Mouse (Mus musculus): Measurements from ENCODE around the gene Pde4d.

The Pde4d gene

DNA sequence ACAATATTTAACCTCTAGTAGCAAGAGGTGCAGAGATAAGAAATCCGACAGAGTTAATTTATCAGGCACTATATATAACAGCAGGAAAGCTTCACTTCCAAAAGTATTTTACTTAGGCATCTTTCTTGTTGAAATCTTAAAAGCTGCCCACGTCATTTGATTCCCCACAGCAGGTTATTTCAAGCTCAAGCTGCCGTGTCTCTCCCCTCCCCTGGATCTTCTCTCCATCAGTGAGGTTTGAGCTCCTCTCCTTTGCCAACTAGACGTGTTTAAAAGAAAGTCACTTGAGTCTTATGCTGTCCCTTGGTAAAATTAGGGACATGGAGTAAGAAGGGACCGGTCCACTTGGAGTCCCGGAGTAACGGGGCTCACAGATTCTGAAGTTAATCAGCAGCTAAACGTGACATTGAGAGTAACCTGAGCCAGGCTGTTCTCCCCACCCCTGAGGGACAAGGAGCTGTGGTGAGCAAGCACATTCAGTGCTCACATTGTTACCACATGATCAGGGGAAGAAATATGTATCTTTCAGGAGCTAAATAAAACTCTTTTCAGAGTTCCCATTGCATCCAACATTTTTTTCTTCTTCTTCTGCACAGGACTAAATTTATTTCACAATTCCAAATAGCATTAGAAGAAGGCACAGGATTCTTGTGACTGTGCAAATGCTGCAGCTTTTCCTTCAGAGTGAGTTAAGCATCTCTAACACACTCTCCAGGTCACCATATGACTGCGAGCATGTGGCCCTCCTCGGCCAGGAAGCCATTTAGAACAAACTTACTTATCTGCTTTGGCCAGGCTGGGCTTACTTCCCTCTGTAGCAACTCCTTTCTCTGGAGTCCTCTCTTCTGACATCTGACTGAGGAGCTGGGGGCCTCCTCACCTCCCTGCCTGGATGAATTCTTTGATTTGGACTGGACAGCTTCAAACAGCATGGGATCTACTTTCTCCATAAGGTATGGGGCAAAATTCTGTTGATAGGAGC lies at the start of gene Pde4d:
TSS of gene Pde4d (plus strand) at position 833 of the 982 bp plus-strand sequence.
- in situ Hi-C loops (cut with MboI, MseI) = no loop called here

DNA sequence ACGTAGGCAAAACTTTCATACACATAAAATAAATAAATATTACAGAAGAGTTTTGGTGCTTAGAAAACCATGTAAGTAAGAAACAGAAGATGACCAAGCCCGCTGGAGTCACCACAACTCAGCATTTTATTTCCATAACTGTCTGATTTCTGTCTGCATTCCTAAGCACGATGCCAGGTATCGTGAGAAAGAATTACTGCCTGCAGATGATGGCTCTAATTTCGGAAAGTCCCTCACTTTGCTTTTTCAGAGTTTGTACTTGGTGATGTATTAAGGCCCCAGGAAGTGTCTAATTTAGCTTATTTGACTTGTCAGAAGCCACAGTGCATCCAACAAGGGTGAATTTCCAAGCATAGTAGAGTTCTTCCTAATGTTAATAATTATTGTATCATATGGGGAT lies 46.6 kb upstream of the Pde4d start:
- in situ Hi-C loops (cut with MboI, MseI) = loop anchor here in 1 of 2 experiments (25.0 kb wide), 1 partner anchor 809 kb away; no protein-coding TSS in a partner anchor

DNA sequence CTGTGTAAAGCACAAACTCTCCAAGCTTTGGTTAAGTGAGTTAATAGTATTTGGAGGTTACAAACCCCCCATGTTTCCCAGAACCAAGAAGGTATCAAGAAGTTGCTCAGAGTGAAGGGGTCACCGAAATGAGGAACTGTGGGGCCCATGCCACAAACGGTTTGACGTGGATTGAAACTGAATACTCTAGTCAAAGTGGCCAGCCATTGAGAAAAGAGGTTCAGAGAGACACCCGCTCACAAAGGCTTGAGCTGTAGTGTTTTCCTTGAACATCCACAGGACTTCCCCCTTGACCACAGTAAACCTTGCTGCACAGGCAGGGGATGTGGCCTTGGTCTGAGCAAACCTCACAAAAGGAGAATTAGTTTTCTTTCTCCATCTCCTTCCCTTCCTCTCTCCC lies 45.4 kb upstream of the Pde4d start:
- in situ Hi-C loops (cut with MboI, MseI) = loop anchor here in 1 of 2 experiments (25.0 kb wide), 1 partner anchor 808 kb away; no protein-coding TSS in a partner anchor

DNA sequence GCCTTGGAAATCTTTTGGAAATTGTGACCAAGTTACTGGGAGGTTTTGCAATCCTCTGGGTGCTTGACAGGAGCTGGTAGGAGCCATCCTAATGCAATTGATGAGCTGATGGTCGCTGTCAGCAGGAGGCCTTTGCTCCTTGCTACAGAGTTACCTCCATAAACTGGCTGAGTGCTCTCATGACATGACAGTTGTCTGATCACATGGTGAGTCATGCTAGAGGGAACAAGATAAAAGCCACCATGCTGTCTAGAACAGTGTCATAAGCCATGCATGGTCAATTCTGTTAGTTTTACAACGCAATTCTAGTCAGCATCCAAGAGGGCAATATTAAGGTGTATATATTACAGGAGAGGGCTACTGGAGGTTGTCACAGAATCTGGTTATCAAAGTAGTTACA lies 34.3 kb upstream of the Pde4d start:
- in situ Hi-C loops (cut with MboI, MseI) = loop anchor here in 1 of 2 experiments (10.0 to 25.0 kb wide), 2 partner anchors 129 to 797 kb away; no protein-coding TSS in a partner anchor

DNA sequence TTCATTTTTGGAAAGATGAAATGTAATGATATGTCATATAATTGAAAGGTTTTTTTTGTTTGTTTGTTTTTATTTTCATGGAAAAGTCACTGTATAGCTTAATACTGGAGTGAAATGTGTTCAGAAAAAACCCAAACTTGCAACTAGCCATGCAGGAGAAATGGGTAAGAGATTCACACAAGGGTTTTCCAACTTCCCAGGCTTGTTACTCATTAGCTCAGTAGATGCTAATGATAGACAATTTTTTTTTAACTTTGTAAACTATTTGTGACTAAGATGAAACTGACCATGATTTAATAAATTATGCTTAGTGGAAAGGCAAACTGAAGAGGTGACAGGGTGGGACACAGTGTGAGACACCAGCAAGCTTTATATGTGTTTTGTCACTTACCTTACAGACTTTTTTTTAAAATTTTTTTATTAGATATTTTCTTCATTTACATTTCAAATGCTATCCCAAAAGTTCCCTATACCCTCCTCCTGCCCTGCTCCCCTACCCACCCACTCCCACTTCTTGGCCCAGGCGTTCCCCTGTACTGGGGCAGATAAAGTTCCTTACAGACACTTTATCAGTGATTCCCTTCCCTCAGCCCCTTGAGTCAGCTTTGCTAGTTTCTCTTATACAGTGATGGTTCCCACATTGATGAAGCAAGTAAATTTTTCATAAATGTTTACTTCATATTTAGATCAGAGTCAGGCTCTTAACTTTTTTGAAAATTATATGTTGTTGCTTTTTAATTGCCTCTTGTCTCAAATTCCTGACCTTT lies 30.8 kb upstream of the Pde4d start:
- in situ Hi-C loops (cut with MboI, MseI) = loop anchor here in 1 of 2 experiments (10.0 to 25.0 kb wide), 2 partner anchors 126 to 793 kb away; no protein-coding TSS in a partner anchor

DNA sequence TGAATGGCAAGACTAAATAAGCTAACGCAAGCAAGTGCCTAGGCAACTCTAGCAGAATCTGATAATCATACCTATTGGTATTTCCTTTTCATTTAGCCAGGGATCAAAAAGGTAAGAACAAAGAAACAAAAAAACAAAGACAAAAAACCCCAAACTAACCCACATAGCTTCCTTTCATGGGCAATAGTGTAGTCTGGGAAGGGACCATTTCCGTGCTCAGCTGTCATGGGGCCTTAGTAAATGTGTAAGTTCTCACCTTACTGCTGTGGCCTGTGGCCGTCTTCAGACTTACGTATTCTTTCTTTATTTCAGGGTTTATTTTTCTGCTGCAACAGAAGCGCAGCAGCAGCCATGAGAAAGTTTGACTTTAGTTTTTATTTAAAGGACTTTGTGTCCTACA lies 23.4 kb upstream of the Pde4d start:
- in situ Hi-C loops (cut with MboI, MseI) = no loop called here

DNA sequence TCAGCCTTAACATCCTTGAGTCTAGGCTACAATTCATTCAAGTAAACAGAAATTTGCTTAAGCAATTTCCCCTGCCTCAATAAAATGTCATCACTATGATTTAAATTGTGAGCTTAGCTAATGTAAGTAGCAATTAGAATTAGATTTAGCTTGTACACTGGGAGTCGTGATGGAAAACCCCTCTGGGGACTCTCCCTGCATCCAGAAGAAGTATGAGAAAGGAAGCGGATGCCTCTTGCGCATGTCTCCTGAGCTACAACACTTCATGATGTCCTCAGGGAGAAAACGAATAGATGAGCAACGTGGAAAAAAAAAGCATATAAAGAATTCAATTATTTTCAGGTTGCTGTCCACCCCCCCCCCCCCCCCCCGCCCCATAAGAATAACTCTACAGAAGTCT lies 20.9 kb upstream of the Pde4d start:
- in situ Hi-C loops (cut with MboI, MseI) = no loop called here

DNA sequence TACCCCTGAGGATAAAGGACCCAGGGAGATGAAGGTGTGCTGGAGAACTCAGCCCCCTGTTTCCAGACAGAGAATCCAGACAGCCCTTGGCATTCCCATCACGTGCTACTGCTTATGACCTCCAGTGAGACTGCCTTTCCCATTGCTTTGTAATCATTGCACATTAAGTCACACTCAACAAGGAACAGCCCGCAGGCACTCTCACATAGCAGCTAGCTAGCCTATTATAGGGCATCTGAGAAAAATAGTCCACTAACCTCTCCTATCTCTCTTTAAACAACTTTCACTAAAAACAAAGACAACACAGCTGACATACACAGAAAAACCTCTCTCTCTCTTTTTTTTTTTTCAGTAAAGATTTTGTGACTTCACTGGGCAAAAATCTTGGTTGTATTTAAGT lies 20.1 kb upstream of the Pde4d start:
- in situ Hi-C loops (cut with MboI, MseI) = no loop called here

DNA sequence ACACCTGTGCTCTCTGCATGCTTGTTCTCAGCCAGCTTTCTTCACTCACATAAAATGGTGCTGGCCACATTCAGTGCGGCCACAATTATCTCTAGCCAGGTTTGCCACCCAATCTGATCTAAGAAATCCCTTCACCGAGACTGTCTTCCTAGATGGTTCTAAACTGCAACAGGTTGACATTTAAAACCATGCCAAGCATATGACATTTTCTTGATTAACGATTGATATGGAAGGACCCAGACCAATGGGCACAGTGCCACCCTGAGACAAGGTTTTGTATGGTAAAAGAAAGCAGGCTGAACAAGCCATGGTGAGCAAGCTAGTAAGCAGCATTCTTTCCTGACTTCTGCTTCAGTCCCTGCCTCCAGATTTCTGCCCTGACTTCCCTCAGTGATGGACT lies 18.0 kb upstream of the Pde4d start:
- in situ Hi-C loops (cut with MboI, MseI) = no loop called here

DNA sequence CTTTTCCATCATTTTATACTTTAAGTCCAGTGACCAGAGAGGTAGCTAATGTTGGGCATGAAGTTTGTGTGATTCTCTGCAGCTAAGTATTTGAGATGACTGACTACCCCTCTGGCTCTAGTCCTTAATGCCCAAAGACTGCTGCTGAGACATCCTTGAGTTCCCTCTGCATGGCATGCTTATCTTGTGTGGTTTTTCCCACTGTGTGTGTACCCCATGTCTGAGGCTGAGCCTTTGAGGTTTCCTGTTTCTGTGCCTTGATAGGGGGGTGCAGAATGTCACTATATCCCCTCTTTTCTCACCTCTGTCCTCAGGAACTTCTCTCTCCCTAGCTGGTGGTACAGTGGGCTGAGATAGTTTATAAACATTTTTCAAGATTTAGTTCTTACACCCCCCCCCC lies 14.1 kb upstream of the Pde4d start:
- in situ Hi-C loops (cut with MboI, MseI) = no loop called here

DNA sequence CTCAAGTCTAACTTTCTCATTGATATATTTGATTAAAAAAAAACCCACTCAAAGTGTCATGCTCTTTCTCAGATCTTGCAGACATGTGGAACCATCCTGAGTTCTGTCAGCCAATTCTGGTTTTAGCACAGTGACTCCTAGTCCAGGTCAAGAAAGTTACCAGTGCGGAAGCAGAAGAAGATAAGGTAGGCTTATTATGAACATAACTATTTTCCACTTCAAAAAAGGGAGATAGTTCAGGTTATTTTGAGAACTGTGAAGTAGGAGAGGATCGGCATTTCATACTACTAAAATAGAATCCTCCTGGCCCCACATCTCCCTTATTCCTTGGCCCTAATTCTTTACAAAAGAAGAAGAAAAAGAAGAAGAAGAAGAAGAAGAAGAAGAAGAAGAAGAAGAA lies 12.3 kb upstream of the Pde4d start:
- in situ Hi-C loops (cut with MboI, MseI) = no loop called here

DNA sequence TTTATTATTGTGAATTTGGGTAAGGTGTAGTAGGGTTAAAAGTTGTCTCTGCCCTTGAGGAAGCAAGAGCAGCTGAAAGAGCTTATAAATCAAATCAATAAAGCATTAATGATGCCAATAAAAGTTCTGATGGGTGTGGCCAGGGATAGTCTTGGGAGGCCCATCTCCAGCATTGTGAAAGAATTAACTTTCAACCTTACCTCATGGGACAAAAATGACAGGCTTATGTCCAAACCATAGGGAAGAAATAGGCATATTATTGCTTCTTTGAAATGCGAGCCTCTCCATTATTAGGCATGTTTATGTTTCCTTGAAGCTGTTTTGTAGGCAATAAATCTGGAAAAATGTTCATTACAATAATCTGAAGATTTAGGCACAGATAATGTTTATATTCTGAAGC lies 10.7 kb upstream of the Pde4d start:
- in situ Hi-C loops (cut with MboI, MseI) = no loop called here

DNA sequence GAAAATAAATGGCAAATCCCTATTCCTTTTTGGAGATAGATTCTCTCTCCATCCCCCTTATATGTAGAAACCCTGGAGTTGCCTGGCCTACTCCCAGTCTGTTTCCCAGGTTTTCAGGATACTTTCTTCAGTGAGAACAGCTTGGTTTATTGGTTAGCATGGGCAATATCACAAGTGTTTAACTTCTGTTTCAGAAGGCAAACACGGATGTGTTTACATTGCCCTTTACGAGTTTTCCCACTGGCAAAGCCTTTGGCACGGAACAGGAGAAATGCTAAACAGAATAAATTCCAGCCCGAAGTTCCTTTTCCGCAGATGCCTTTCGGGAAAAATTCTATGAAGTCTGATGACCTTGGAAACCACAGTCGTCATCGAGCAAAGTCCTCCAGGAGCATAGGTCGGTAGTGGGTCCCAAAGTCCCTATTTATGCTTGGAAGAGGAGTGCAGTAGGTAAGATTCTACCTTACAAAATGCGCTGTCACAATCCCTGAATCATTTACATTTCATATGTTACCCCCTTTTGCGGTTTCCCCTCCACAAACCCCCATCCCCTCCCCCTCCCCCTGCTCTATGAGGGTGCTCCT lies 1.3 kb upstream of the Pde4d start:
- in situ Hi-C loops (cut with MboI, MseI) = no loop called here

DNA sequence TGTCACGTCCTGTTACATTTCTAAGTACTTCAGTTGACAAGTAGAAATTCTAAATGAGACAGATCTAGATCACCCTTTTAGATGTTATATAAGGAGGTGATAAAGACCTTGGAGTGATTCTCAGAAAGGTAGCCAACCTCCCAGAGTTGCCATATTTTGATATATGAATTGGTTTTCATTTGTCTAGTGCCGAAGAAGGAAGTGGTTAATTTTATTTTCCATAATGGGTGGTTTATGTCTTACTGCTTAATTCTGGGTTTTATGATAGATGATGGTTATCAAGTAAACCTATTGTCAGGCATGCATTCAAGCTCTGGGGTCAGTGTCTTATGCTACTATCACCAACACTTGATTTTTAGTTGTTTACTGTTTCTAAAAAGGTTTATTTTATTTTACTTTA lies 1.4 kb downstream of the Pde4d start:
- in situ Hi-C loops (cut with MboI, MseI) = no loop called here

DNA sequence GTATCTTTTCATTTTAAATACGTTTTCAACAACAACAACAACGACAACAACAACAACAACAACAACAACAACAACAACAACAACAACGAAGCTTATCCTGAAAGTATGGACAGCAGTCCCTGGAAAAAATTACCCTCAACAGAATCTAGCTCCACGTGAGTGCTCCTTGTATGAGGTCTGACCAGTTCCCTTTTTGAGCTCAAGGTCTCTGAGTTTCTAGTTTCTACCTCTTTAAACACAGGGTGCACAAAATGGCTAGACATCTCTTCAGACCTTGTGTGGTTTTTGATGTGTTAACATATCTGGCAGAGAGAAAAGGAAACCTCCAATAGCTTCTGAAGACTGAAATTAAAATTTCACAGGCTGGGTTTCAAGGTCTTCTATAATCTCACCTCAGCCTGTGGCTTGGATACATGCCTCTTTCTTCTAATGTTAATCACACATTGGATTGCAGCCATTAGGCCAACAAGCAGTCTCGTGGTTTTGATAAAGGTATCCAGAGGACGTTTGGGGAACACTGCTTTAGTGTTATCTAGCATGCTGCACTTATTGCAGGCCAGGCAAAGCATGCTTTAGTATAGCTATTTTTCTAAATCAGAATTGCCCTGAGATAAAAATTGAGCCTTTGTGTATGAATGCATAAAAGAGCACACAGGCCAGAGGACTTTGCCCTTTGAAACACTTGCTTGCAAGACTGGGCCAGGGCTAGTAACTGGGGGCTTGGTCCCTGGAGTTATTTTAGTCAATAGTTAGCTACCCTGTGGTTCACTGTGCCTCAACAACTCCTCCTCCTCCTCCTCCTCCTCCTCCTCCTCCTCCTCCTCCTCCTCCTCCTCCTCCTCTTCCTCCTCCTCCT lies 3.5 kb downstream of the Pde4d start:
- in situ Hi-C loops (cut with MboI, MseI) = no loop called here

DNA sequence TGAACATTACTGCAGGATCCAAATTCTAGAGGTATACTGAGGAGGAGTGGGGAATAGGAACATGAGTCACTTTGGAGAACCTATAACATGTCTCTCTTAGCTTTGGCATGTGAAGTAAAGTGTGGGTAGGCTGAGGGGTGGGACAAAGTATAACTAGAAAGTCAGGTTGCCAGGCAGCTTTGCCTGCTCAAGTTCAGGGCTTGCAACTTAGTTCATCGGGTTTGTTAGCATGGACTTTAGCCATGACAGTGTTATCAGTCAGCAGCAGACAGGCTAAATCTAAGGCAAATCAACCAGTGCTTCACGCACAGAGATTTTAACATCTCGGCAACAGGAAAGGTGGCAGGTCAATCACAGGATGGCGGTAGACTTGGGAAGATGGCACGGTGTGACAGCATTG lies 12.8 kb downstream of the Pde4d start:
- in situ Hi-C loops (cut with MboI, MseI) = no loop called here

DNA sequence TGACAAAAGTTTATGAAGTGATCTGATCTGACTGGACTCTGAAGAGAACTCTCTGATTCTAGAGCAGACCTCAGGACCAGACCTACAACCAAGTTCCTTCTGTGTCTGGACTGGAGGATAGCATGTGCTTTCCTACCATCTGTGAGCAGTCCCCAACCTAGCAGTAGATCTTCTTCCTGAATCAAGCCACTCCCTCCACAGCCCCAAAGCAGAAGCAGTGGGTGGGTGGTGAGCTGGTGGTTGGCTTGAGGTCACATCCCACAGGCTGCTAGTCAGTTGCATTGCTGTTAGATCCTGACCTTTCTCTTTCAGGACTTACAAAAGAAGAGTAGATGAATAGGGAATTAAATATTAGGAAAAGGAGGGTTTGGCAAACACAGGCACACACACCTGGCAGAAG lies 16.0 kb downstream of the Pde4d start:
- in situ Hi-C loops (cut with MboI, MseI) = no loop called here

DNA sequence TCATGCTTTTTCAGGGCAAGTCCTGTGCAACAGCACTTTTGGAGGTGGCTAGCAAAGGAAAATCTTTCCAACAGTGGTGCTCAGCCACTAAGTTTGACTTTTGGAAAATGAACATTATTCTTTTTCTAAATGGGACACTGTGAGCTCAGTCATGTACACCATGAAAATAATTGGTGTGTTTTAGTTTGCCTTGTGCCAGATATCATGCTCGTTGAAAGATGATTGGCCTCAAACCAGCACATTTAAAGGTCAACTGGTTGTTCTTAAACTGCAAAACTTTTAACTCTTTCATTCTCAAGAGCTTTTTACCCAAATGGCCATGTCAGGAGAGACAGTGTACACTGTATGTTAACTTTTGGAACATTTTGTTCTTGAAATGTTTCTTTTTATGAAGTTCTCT lies 17.3 kb downstream of the Pde4d start:
- in situ Hi-C loops (cut with MboI, MseI) = no loop called here

DNA sequence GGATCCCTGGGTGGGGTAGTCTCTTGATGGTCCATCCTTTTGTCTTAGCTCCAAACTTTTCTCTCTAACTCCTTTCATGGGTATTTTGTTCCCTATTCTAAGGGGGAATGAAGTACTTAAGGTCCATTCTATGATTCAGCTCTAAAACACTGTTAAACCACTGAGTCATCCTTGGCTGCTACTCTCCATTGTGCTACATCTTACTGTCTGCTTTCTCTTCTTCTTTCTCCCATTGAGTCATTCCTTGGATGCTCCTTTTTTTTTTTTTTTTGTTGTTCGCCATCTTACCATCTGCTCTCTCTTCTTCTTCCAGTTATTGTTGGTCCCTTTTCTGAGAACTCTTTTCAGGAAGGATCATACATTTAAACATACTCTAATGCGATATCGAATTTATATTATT lies 30.7 kb downstream of the Pde4d start:
- in situ Hi-C loops (cut with MboI, MseI) = no loop called here

DNA sequence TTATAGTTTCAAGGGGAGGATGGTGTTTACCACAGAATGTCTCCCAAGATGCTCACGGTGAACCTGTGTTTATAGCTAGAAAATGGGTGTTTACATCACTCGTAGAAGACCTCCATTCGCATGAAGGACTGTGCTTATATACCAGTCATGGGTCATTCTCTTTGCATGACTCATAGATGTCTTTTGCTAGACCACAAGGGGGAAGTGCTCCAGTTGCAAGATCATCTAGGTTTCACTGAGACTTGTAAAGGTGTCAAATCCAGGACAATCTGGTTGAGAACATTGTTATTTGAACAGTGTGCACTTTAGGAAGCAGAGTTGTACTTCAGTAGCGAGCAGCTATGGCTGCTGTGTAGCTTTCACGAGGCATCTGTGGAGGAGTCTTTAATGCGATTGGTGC lies 35.3 kb downstream of the Pde4d start:
- in situ Hi-C loops (cut with MboI, MseI) = no loop called here

DNA sequence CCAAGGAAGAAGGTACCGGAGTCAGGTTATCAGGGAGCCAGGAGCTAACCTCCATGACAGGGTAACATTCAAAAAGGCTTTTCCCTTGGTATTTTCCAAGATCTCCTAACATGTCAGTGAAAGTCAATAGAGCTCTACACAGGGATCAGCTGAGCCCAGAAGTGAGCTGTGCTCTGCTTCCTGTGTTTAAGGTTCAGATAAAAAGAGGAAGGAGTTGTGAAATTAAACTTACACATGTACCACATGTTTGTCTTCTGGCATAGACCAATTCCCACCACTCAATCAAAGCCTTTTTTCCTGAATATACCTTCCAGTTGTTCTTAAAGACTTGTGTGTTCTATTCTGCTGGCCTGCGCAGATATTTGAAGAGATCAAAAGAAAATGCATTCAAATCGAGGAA lies 37.3 kb downstream of the Pde4d start:
- in situ Hi-C loops (cut with MboI, MseI) = no loop called here
